ENCODE assay signal across 7 mouse cellular contexts in the genomic region with DNA sequence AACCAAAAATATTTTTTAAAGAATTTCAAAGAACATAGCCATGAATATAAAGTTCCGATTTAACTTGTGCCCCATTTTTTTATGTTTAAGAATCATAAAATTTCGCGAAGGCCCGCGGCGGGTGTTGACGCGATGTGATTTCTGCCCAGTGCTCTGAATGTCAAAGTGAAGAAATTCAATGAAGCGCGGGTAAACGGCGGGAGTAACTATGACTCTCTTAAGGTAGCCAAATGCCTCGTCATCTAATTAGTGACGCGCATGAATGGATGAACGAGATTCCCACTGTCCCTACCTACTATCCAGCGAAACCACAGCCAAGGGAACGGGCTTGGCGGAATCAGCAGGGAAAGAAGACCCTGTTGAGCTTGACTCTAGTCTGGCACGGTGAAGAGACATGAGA.
DNase-seq lines count a peak whose midpoint lies in the region; TF ChIP-seq lines count a peak whose summit lies in the region.
"Not testable (repeated sequence)": the region's sequence is repeated elsewhere in the genome, so short reads cannot be mapped to it uniquely, and the experiment has no call there.

No protein-coding gene starts in this region.

- DNase-seq in adrenal gland, postnatal 4 days (ENCODE audit: low spot score in 2 of 2) = peak; percentile 100
- DNase-seq in frontal cortex, postnatal 25 days (ENCODE audit: low spot score in 2 of 2) = peak; percentile 100
- peak; percentile 100 for DNase-seq in heart, postnatal 14 days
- DNase-seq in layer of hippocampus, adult 2 months (ENCODE audit: low spot score in 2 of 2) = peak; percentile 100
- DNase-seq in left cerebral cortex, postnatal 36 days (ENCODE audit: low spot score in 2 of 2) = peak; percentile 100
- DNase-seq in ovary, postnatal 36 days (ENCODE audit: low spot score) = peak; percentile 100
- DNase-seq in thymus, adult 18-20 months = peak; percentile 99

- intact Hi-C loops in heart, postnatal 14 days (cut with DNase I); left cerebral cortex, postnatal 36 days (cut with DNase I): not testable (repeated sequence)

- H3K4me3 ChIP-seq in layer of hippocampus, adult 2 months = not testable (repeated sequence)

- H3K27ac ChIP-seq in layer of hippocampus, adult 2 months = not testable (repeated sequence)

- TF ChIP-seq CTCF in layer of hippocampus, adult 2 months (conservative IDR thresholded peaks at IDR 0.05) = not testable (repeated sequence)
